ENCODE assay signal across 25 mouse cellular contexts in genomic region chr3:131483650-131484049, GRCm38 (mm10). TPM values are rescaled to one million over a fixed set of nuclear protein-coding genes. Genes with fewer than 3 reads are reported as not detected.
DNase-seq lines count a peak whose midpoint lies in the region; ATAC-seq and TF ChIP-seq lines count a peak whose summit lies in the region.
"Had no signal": no experiment of that assay in that cellular context is flagged by ENCODE, and none has a peak within 500 bp of the region (broad histone marks: within the 10 kb centered on the region; RNA-seq: fewer than 3 reads in every experiment).

No protein-coding gene starts in this region.

- DNase-seq in heart, adult 11 months, result peak; percentile 79
- DNase-seq in kidney, adult 2 months, result peak; percentile 81
- peak; percentile 57 for DNase-seq in midbrain, embryonic 11.5 days (ENCODE audit: low spot score, missing footprints)
- DNase-seq in midbrain, embryonic 10.5 days (ENCODE audit: low spot score), result no peak
- DNase-seq in kidney, postnatal 36 days, result peak; percentile 60 to 61
- no peak for DNase-seq in thymus, postnatal 10 days (ENCODE audit: low spot score in 2 of 2)
- DNase-seq: adrenal gland, adult 8-10 months; adrenal gland, postnatal 25 days; cerebellum, adult 18-20 months; cerebellum, adult 9-10 months; cerebellum, postnatal 14 days; forebrain, postnatal 0 days; gastrocnemius, adult 2 months; gastrocnemius, postnatal 14 days; heart, adult 18-20 months; heart, postnatal 14 days; heart, postnatal 4 days had no signal

- H3K4me1 ChIP-seq in heart, embryonic 11.5 days (ENCODE audit: control insufficient read depth, insufficient read depth, low read length), result no peaks in the 10 kb centered on the region
- peaks cover 35% of the 10 kb centered on the region for H3K4me1 ChIP-seq in kidney, adult 2 months (ENCODE audit: control insufficient read depth, insufficient read depth, low read length)
- peaks cover 22% of the 10 kb centered on the region for H3K4me1 ChIP-seq in kidney, embryonic 16.5 days (ENCODE audit: insufficient read depth, low read length)
- no peaks in the 10 kb centered on the region for H3K4me1 ChIP-seq in midbrain, embryonic 11.5 days (ENCODE audit: control insufficient read depth, insufficient read depth, low read length)
- peaks cover 19% of the 10 kb centered on the region for H3K4me1 ChIP-seq in midbrain, embryonic 10.5 days
- H3K4me1 ChIP-seq: embryonic facial prominence, embryonic 12.5 days; embryonic facial prominence, embryonic 15.5 days had no signal

- ATAC-seq in heart, embryonic 11.5 days (replicated peaks; ENCODE audit: insufficient number of reproducible peaks, low FRiP score, low TSS enrichment), result no peak
- no peak for ATAC-seq in kidney, embryonic 16.5 days (ENCODE audit: low FRiP score, low TSS enrichment)
- no peak for ATAC-seq in midbrain, embryonic 11.5 days (ENCODE audit: low FRiP score)
- ATAC-seq: activated CD4-positive, CD25-positive, alpha-beta regulatory T cell, adult 4 months; forebrain, embryonic 14.5 days; forebrain, postnatal 0 days had no signal

- H3K4me2 ChIP-seq in heart, embryonic 11.5 days, result no peak overlapping the region
- no peak overlapping the region for H3K4me2 ChIP-seq in kidney, embryonic 16.5 days (replicated peaks; ENCODE audit: low read depth, low read length)
- H3K4me2 ChIP-seq in midbrain, embryonic 11.5 days, result no peak overlapping the region
- H3K4me2 ChIP-seq: embryonic facial prominence, embryonic 12.5 days; embryonic facial prominence, embryonic 15.5 days; heart, embryonic 13.5 days; hindbrain, embryonic 14.5 days had no signal

- peaks cover 12% of the 10 kb centered on the region for H3K27me3 ChIP-seq in heart, embryonic 11.5 days (ENCODE audit: control insufficient read depth, insufficient read depth, low read length)
- H3K27me3 ChIP-seq in kidney, adult 2 months (replicated peaks; ENCODE audit: control insufficient read depth, insufficient read depth, low read length), result no peaks in the 10 kb centered on the region
- H3K27me3 ChIP-seq in kidney, embryonic 16.5 days (ENCODE audit: insufficient read depth, low read length), result no peaks in the 10 kb centered on the region
- peaks cover 4% of the 10 kb centered on the region for H3K27me3 ChIP-seq in midbrain, embryonic 11.5 days (ENCODE audit: control insufficient read depth, insufficient read depth, low read length)
- H3K27me3 ChIP-seq in midbrain, embryonic 10.5 days (ENCODE audit: low read depth, poor library complexity, severe bottlenecking), result peaks cover 19% of the 10 kb centered on the region
- H3K27me3 ChIP-seq: embryonic facial prominence, embryonic 15.5 days had no signal

- H3K27ac ChIP-seq in heart, embryonic 11.5 days (ENCODE audit: low read depth, low read length), result no peak overlapping the region
- H3K27ac ChIP-seq in kidney, adult 2 months (ENCODE audit: insufficient read depth, low read depth, low read length), result peak overlapping the region; percentile 31; the same call in 1 of the 2 replicates
- no peak overlapping the region for H3K27ac ChIP-seq in kidney, embryonic 16.5 days (ENCODE audit: low read length)
- H3K27ac ChIP-seq in midbrain, embryonic 11.5 days (ENCODE audit: low read depth, low read length), result no peak overlapping the region
- no peak overlapping the region for H3K27ac ChIP-seq in midbrain, embryonic 10.5 days (replicated peaks)
- H3K27ac ChIP-seq: embryonic facial prominence, embryonic 12.5 days; embryonic facial prominence, embryonic 15.5 days; gastrocnemius, adult 2 months; heart, embryonic 13.5 days; hindbrain, embryonic 14.5 days had no signal

- H3K4me3 ChIP-seq in heart, embryonic 11.5 days (ENCODE audit: low read depth, low read length), result no peak overlapping the region
- H3K4me3 ChIP-seq in kidney, adult 2 months (ENCODE audit: insufficient read depth, low read depth, low read length), result no peak overlapping the region
- H3K4me3 ChIP-seq in kidney, embryonic 16.5 days (ENCODE audit: low read length), result no peak overlapping the region
- H3K4me3 ChIP-seq in midbrain, embryonic 11.5 days (ENCODE audit: low read depth, low read length), result no peak overlapping the region
- H3K4me3 ChIP-seq in midbrain, embryonic 10.5 days, result no peak overlapping the region
- H3K4me3 ChIP-seq: embryonic facial prominence, embryonic 12.5 days; embryonic facial prominence, embryonic 15.5 days; heart, embryonic 13.5 days had no signal

- H3K36me3 ChIP-seq in heart, embryonic 11.5 days (ENCODE audit: control insufficient read depth, insufficient read depth, low read length), result no peaks in the 10 kb centered on the region
- H3K36me3 ChIP-seq in kidney, adult 2 months (ENCODE audit: control insufficient read depth, insufficient read depth, low read length), result no peaks in the 10 kb centered on the region
- no peaks in the 10 kb centered on the region for H3K36me3 ChIP-seq in kidney, embryonic 16.5 days (ENCODE audit: insufficient read depth, low read length)
- H3K36me3 ChIP-seq in midbrain, embryonic 11.5 days (ENCODE audit: control insufficient read depth, insufficient read depth, low read length), result no peaks in the 10 kb centered on the region
- no peaks in the 10 kb centered on the region for H3K36me3 ChIP-seq in midbrain, embryonic 10.5 days
- H3K36me3 ChIP-seq: embryonic facial prominence, embryonic 12.5 days; embryonic facial prominence, embryonic 15.5 days; heart, embryonic 13.5 days had no signal

- TF ChIP-seq POLR2A in kidney, adult 2 months (IDR thresholded peaks at IDR 0.05; ENCODE audit: low read depth, low read length), result no peak

- no peak for TF ChIP-seq CTCF in kidney, adult 2 months (conservative IDR thresholded peaks at IDR 0.05; ENCODE audit: insufficient read depth, insufficient read length, low read depth, low read length)

- H3K9me3 ChIP-seq in heart, embryonic 11.5 days (replicated peaks; ENCODE audit: control insufficient read depth, low read length), result no peaks in the 10 kb centered on the region
- peaks cover 3% of the 10 kb centered on the region; the same call in 1 of the 2 replicates for H3K9me3 ChIP-seq in kidney, embryonic 16.5 days (ENCODE audit: low read length)
- H3K9me3 ChIP-seq in midbrain, embryonic 11.5 days (ENCODE audit: control insufficient read depth, low read length), result no peaks in the 10 kb centered on the region
- no peaks in the 10 kb centered on the region for H3K9me3 ChIP-seq in midbrain, embryonic 10.5 days (replicated peaks)
- H3K9me3 ChIP-seq: embryonic facial prominence, embryonic 12.5 days; embryonic facial prominence, embryonic 15.5 days; heart, embryonic 13.5 days had no signal

- 85% methylated on average over 7 of the region's 7 CpGs for whole genome bisulfite sequencing in heart, embryonic 11.5 days (ENCODE audit: insufficient replicate concordance)
- 42% methylated on average over 7 of the region's 7 CpGs for WGBS in kidney, adult 2 months
- WGBS in kidney, embryonic 16.5 days, result 67% methylated on average over 7 of the region's 7 CpGs
- WGBS in midbrain, embryonic 11.5 days, result 68% methylated on average over 7 of the region's 7 CpGs
- WGBS in midbrain, embryonic 10.5 days, result 73% methylated on average over 7 of the region's 7 CpGs

- H3K9ac ChIP-seq in heart, embryonic 11.5 days (ENCODE audit: low read depth, low read length), result no peak overlapping the region
- no peak overlapping the region for H3K9ac ChIP-seq in kidney, embryonic 16.5 days (replicated peaks; ENCODE audit: low read length)
- no peak overlapping the region for H3K9ac ChIP-seq in midbrain, embryonic 11.5 days (ENCODE audit: low read length)
- H3K9ac ChIP-seq: embryonic facial prominence, embryonic 12.5 days; embryonic facial prominence, embryonic 15.5 days; forebrain, postnatal 0 days; heart, embryonic 13.5 days; hindbrain, embryonic 14.5 days had no signal

RNA-seq across cellular contexts. Expression of gene Sgms2, which starts 7.6 kb away (rescaled TPM):
- polyA plus RNA-seq in heart, embryonic 11.5 days (2014; fragmentation: Nextera tagmentation; extraction: Ambion mirVana), result 1.1 and 1.3 TPM in 2 replicates
- polyA plus RNA-seq in kidney, adult 2 months (2012; rRNA removed), result 27.2 and 28.5 TPM in 2 replicates
- polyA plus RNA-seq in kidney, embryonic 16.5 days (2015; fragmentation: Nextera tagmentation; extraction: Ambion mirVana), result 11.1 and 13.2 TPM in 2 replicates
- polyA plus RNA-seq in midbrain, embryonic 11.5 days (2014; fragmentation: Nextera tagmentation; extraction: Ambion mirVana), result 0.70 and 1.1 TPM in 2 replicates
- polyA plus RNA-seq in midbrain, embryonic 10.5 days (2016; fragmentation: Nextera tagmentation; extraction: Ambion mirVana), result 0.48 and 0.59 TPM in 2 replicates
- polyA plus RNA-seq: activated CD4-positive, CD25-positive, alpha-beta regulatory T cell, adult 4 months had no signal

Comparison
In these comparisons a context has a peak if more than half of its experiments do, and no peak if none do; other contexts are left out.
1. DNase-seq: peak in heart, adult 11 months (single experiment), kidney, adult 2 months (single experiment), midbrain, embryonic 11.5 days (single experiment) and kidney, postnatal 36 days (2 of 2); none in midbrain, embryonic 10.5 days (single experiment) and thymus, postnatal 10 days (0 of 2).